Mouse (Mus musculus) lung, postnatal 36 days (tissue): Measurements from ENCODE around the gene Capn2.

Source experiments
- DNase-seq: peaks from one replicate; pipeline ENCODE4 v3.0.0; 2022; ENCODE audit warnings: mixed read lengths

The Capn2 gene

GRCm38 (mm10) chr1:182459436-182459835, 58.0 kb downstream of the Capn2 start:
- no peak for DNase-seq

GRCm38 (mm10) chr1:182458556-182458955, 58.9 kb downstream of the Capn2 start:
- DNase-seq, result no peak

- no peak for DNase-seq
Observed at GRCm38 (mm10) chr1:182455080-182455479, 62.3 kb downstream of the Capn2 start.

- DNase-seq, result no peak
Observed at GRCm38 (mm10) chr1:182452473-182452872, 64.9 kb downstream of the Capn2 start.

- DNase-seq, result no peak
Observed at GRCm38 (mm10) chr1:182448276-182449035, 69.0 kb downstream of the Capn2 start.

- DNase-seq, result peak; percentile 60
Observed at GRCm38 (mm10) chr1:182444116-182444515, 73.3 kb downstream of the Capn2 start.

GRCm38 (mm10) chr1:182441791-182442473, 75.5 kb downstream of the Capn2 start:
- peak; percentile 20 for DNase-seq

GRCm38 (mm10) chr1:182439546-182440222, 77.7 kb downstream of the Capn2 start:
- peak; percentile 88 for DNase-seq

GRCm38 (mm10) chr1:182436746-182437145, 80.7 kb downstream of the Capn2 start:
- no peak for DNase-seq

- no peak for DNase-seq
Observed at GRCm38 (mm10) chr1:182432059-182432458, 85.3 kb downstream of the Capn2 start.

- DNase-seq, result no peak
Observed at GRCm38 (mm10) chr1:182430676-182431075, 86.7 kb downstream of the Capn2 start.

- no peak for DNase-seq
Observed at GRCm38 (mm10) chr1:182429826-182430225, 87.6 kb downstream of the Capn2 start.

- DNase-seq, result peak; percentile 75
Observed at GRCm38 (mm10) chr1:182427426-182427825, 90.0 kb downstream of the Capn2 start.

GRCm38 (mm10) chr1:182426444-182426843, 91.0 kb downstream of the Capn2 start:
- no peak for DNase-seq

GRCm38 (mm10) chr1:182425176-182425575, 92.2 kb downstream of the Capn2 start:
- DNase-seq, result no peak

GRCm38 (mm10) chr1:182424274-182424673, 93.1 kb downstream of the Capn2 start:
- no peak for DNase-seq

- DNase-seq, result no peak
Observed at GRCm38 (mm10) chr1:182419481-182419880, 97.9 kb downstream of the Capn2 start.
